Mouse (Mus musculus) heart, postnatal 10 days (tissue): ENCODE measurements around the gene Cck. TPM values are rescaled to one million over a fixed set of nuclear protein-coding genes. Genes with fewer than 3 reads are reported as not detected.
"Not testable (repeated sequence)": the region's sequence is repeated elsewhere in the genome, so short reads cannot be mapped to it uniquely, and the experiment has no call there.

ENCODE experiments used
- DNase-seq, 2 experiments: peaks; one replicate each; pipeline ENCODE4 v3.0.0; 2021
- intact Hi-C: fragments of 180-260 bp; cut with DNase I; formaldehyde crosslinking; loops from one replicate; pipeline ENCODE4 v1.15.1; 2025
- total RNA-seq, 2 experiments: library from RNA; stranded (reverse); gene quantifications; 2 replicates each; pipeline ENCODE4 v1.2.3; 2021

Cck gene
- total RNA-seq, 2 experiments from 2014 or later, result 0.42 TPM; not detected in 1

- intact Hi-C loops, result no loop called here
- peak; percentile 39 to 44 for DNase-seq
Observed at GRCm38 (mm10) chr9:121467460-121467859, 28.0 kb downstream of the Cck start.

GRCm38 (mm10) chr9:121460527-121460926, 35.0 kb downstream of the Cck start:
- no peak for DNase-seq
- intact Hi-C loops, result no loop called here

GRCm38 (mm10) chr9:121459950-121460349, 35.5 kb downstream of the Cck start:
- no peak for DNase-seq
- intact Hi-C loops, result loop anchor here (5.0 kb wide), 1 partner anchor 73 kb away; no protein-coding TSS in a partner anchor

DNA sequence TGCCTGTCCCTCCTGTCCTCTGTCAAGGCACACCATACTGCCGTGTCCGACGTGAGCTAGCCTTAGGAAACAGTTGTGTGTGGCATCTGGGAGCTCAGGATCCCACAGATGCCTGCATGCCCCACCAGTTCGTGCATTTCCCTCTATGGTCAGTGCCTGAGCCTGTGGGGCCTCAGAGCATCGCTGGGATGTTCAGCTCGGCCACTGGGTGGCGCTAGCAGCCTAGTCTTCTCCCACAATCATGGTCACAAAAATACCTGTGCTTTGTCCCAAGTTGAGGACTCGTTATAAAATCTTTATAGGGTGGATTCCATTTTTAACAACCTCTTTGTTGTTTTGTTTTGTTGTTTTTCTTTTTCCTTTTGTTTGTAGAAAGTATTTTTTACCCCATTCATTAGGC, 37.0 kb downstream of the Cck start:
- intact Hi-C loops, result loop anchor here (5.0 kb wide), 1 partner anchor 71 kb away; no protein-coding TSS in a partner anchor
- peak in 1 of 2 experiments; percentile 71 for DNase-seq

GRCm38 (mm10) chr9:121456739-121457515, 38.6 kb downstream of the Cck start:
- intact Hi-C loops, result loop anchor here (5.0 kb wide), 1 partner anchor 70 kb away; no protein-coding TSS in a partner anchor
- DNase-seq, result peak; percentile 60 to 62

GRCm38 (mm10) chr9:121454891-121455290, 40.6 kb downstream of the Cck start:
- DNase-seq, result no peak
- intact Hi-C loops, result loop anchor here (5.0 kb wide), 2 partner anchors 68 to 178 kb away; partner anchors contain the start of gene Ulk4

- intact Hi-C loops, result loop anchor here (5.0 kb wide), 1 partner anchor 175 kb away; the partner anchor contains the start of gene Ulk4
- not testable (repeated sequence) for DNase-seq
Observed at GRCm38 (mm10) chr9:121452342-121452942, 43.1 kb downstream of the Cck start.

DNA sequence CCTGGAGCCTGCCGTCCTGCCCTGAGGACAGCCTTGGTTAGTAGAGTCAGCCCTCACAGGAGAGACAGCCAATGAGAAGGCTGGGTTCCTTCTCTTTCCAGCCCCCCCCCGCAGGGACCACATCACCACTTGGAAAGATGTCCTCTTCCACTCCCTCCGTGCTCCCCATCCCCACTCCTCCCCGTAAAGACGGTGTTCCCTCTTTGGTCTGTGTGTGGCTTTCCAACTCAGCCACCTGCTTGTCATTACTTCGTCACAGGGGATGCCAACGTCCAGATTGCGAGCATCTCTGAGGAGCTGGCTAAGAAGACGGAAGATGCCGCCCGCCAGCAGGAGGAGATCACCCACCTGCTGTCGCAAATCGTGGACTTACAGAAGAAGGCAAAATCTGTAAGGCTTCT, 49.1 kb downstream of the Cck start:
- no peak for DNase-seq
- intact Hi-C loops, result no loop called here

- DNase-seq, result no peak
- intact Hi-C loops, result no loop called here
Observed at GRCm38 (mm10) chr9:121445364-121445763, 50.1 kb downstream of the Cck start.

- intact Hi-C loops, result no loop called here
- no peak for DNase-seq
Observed at GRCm38 (mm10) chr9:121444367-121444707, 51.2 kb downstream of the Cck start.

- DNase-seq, result no peak
- intact Hi-C loops, result no loop called here
Observed at GRCm38 (mm10) chr9:121443696-121444366, 51.7 kb downstream of the Cck start.

DNA sequence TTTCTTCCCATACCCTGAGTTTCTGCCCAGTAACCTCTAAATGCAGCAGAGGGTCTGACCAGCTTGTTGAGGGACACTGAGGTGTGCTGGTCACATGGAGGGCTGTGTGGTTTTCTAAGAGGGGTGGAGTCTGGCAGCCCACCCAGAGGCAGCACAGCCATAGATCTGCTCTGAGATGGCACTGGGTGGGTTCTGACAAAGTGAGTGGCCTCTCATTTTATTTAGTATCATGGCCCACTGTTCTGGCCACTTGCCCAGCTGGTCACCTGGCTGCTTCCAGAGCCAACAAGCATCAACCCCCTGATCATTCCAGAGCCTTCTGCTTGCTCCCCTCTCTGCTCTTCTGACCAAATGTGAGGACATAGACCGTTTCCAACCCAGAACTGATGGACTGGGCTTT, 53.3 kb downstream of the Cck start:
- intact Hi-C loops, result no loop called here
- no peak for DNase-seq

Other genes with a start within 250 kb of the Cck start
- gene Ulk4, start 218.5 kb downstream of the Cck start, total RNA-seq, result 1 to 10 TPM in 1 of 2 experiments, under 1 TPM in 1; 0.74 to 1.4 TPM
- gene Trak1, start 198.2 kb downstream of the Cck start, total RNA-seq, result 100 to 1,000 TPM; 334 to 336 TPM
- gene Lyzl4, start 146.4 kb upstream of the Cck start, total RNA-seq, result not detected
- under 1 TPM; 0.86 to 0.89 TPM for gene Vipr1, start 147.0 kb upstream of the Cck start, total RNA-seq
- 1 to 10 TPM; 3.3 to 5.7 TPM for gene Sec22c, start 209.8 kb upstream of the Cck start, total RNA-seq
- gene Ss18l2, start 214.6 kb upstream of the Cck start, total RNA-seq, result 100 to 1,000 TPM; 133 to 136 TPM
- gene Nktr, start 223.5 kb upstream of the Cck start, total RNA-seq, result 10 to 100 TPM; 46.9 to 47.7 TPM